Mouse (Mus musculus) megakaryocyte, embryonic 14.5 days (primary cell): ENCODE measurements around the gene Fn1.

ENCODE experiments used
- FLI1 ChIP-seq: IDR thresholded peaks from 2 replicates; pipeline ENCODE4 v1.6.1; 2012; ENCODE audit warnings: low read length, inconsistent platforms, mixed read lengths
- GATA1 ChIP-seq: IDR thresholded peaks from 3 replicates; pipeline ENCODE4 v1.6.1; 2012; ENCODE audit warnings: mixed read lengths, low read length, inconsistent platforms, borderline replicate concordance

GRCm38 (mm10) chr1:71681306-71681705 lies 28.3 kb upstream of the Fn1 start:
- TF ChIP-seq GATA1 (no peak), FLI1 (no peak)
